Comparison of ENCODE assay signal across 23 mouse cellular contexts in the genomic region with DNA sequence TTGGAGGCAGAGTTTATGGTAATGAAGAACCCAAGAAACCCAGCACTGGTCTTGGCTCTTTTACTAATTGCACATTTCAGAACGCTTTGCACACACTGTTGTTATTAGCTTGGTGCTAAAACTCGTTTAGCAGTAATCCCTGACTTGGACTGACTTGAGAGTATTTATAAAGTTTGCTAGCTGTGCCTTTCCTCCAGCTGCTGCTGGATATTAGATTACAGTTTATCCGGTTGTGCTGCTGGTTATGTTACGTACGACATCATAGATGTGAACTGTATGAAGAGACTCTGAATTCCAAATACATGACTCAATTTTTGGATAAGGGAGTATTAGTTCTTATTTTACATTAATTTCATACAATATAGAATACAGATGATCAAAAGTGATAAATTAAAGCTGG. TPM values are rescaled to one million over a fixed set of nuclear protein-coding genes. Genes with fewer than 3 reads are reported as not detected.
DNase-seq lines count a peak whose midpoint lies in the region; ATAC-seq and TF ChIP-seq lines count a peak whose summit lies in the region.
"Had no signal": no experiment of that assay in that cellular context is flagged by ENCODE, and none has a peak within 500 bp of the region (broad histone marks: within the 10 kb centered on the region; RNA-seq: fewer than 3 reads in every experiment).

No protein-coding gene starts in this region.

- 74% methylated on average over 5 of the region's 5 CpGs for WGBS in embryonic facial prominence, embryonic 14.5 days
- 95% methylated on average over 5 of the region's 5 CpGs for WGBS in embryonic facial prominence, embryonic 10.5 days

- H3K36me3 ChIP-seq in embryonic facial prominence, embryonic 14.5 days (ENCODE audit: control insufficient read depth, insufficient read depth, low read length) = peaks cover 93% of the 10 kb centered on the region
- H3K36me3 ChIP-seq in embryonic facial prominence, embryonic 10.5 days (replicated peaks) = peaks cover 99% of the 10 kb centered on the region

- no peaks in the 10 kb centered on the region for H3K9me3 ChIP-seq in embryonic facial prominence, embryonic 14.5 days (ENCODE audit: control insufficient read depth, low read length)
- H3K9me3 ChIP-seq in embryonic facial prominence, embryonic 10.5 days = no peaks in the 10 kb centered on the region
- H3K9me3 ChIP-seq: embryonic facial prominence, embryonic 13.5 days; forebrain, embryonic 13.5 days; forebrain, embryonic 15.5 days; G1E had no signal

- TF ChIP-seq CTCF in gastrocnemius, adult 2 months (IDR thresholded peaks at IDR 0.05) = no peak

- H3K27me3 ChIP-seq in embryonic facial prominence, embryonic 14.5 days (replicated peaks; ENCODE audit: control insufficient read depth, insufficient read depth, low read length) = no peaks in the 10 kb centered on the region
- no peaks in the 10 kb centered on the region for H3K27me3 ChIP-seq in embryonic facial prominence, embryonic 10.5 days (replicated peaks; ENCODE audit: low read depth, poor library complexity, severe bottlenecking)
- H3K27me3 ChIP-seq: CH12.LX; embryonic facial prominence, embryonic 13.5 days; forebrain, embryonic 13.5 days; forebrain, embryonic 15.5 days; Patski had no signal

- no peak overlapping the region for H3K9ac ChIP-seq in embryonic facial prominence, embryonic 14.5 days (ENCODE audit: low read depth, low read length)
- H3K9ac ChIP-seq: embryonic facial prominence, embryonic 13.5 days; forebrain, embryonic 13.5 days; forebrain, embryonic 15.5 days; forebrain, postnatal 0 days had no signal

- peak; percentile 55 for DNase-seq in embryonic facial prominence, embryonic 14.5 days (ENCODE audit: low spot score)
- DNase-seq in embryonic facial prominence, embryonic 10.5 days (ENCODE audit: low spot score) = no peak
- no peak for DNase-seq in gastrocnemius, adult 2 months
- DNase-seq in gastrocnemius, adult 8-10 months (ENCODE audit: low spot score in 2 of 2) = no peak
- no peak for DNase-seq in ovary, postnatal 36 days (ENCODE audit: low spot score)
- DNase-seq: adrenal gland, adult 8-10 months; adrenal gland, postnatal 14 days; adrenal gland, postnatal 36 days; B cell, adult 2 months; cerebellum, adult 11-12 months; cerebellum, adult 2 months; cerebellum, adult 9-10 months; cerebellum, postnatal 10 days; cerebellum, postnatal 25 days; forebrain, postnatal 0 days had no signal

- no peak overlapping the region for H3K27ac ChIP-seq in embryonic facial prominence, embryonic 14.5 days (replicated peaks; ENCODE audit: low read depth, low read length)
- H3K27ac ChIP-seq in embryonic facial prominence, embryonic 10.5 days (replicated peaks) = no peak overlapping the region
- H3K27ac ChIP-seq in gastrocnemius, adult 2 months = peak overlapping the region; percentile 88
- H3K27ac ChIP-seq: embryonic facial prominence, embryonic 13.5 days; forebrain, embryonic 13.5 days; forebrain, embryonic 15.5 days had no signal

- intact Hi-C loops in gastrocnemius, adult 2 months (cut with DNase I) = loop anchor here (2.0 kb wide), 1 partner anchor 27 kb away; no protein-coding TSS in a partner anchor

- no peaks in the 10 kb centered on the region for H3K4me1 ChIP-seq in embryonic facial prominence, embryonic 14.5 days (ENCODE audit: control insufficient read depth, insufficient read depth, low read length)
- H3K4me1 ChIP-seq in embryonic facial prominence, embryonic 10.5 days = no peaks in the 10 kb centered on the region
- H3K4me1 ChIP-seq: embryonic facial prominence, embryonic 13.5 days; forebrain, embryonic 13.5 days; forebrain, embryonic 15.5 days had no signal

- H3K4me3 ChIP-seq in embryonic facial prominence, embryonic 14.5 days (ENCODE audit: low read depth, low read length) = no peak overlapping the region
- H3K4me3 ChIP-seq in embryonic facial prominence, embryonic 10.5 days = no peak overlapping the region
- no peak overlapping the region; the same call in 1 of the 2 replicates for H3K4me3 ChIP-seq in gastrocnemius, adult 2 months
- H3K4me3 ChIP-seq: embryonic facial prominence, embryonic 13.5 days; forebrain, embryonic 13.5 days; forebrain, embryonic 15.5 days had no signal

- peak; percentile 41; the same call in 1 of the 2 replicates for ATAC-seq in embryonic facial prominence, embryonic 14.5 days (ENCODE audit: low read depth)
- ATAC-seq: activated CD4-positive, CD25-positive, alpha-beta regulatory T cell, adult 4 months; CD4-positive, CD25-positive, alpha-beta regulatory T cell, adult 4 months; forebrain, embryonic 13.5 days; forebrain, embryonic 15.5 days; forebrain, postnatal 0 days; Patski had no signal

- no peak overlapping the region for H3K4me2 ChIP-seq in embryonic facial prominence, embryonic 14.5 days (ENCODE audit: low read depth, low read length)
- H3K4me2 ChIP-seq: embryonic facial prominence, embryonic 13.5 days; forebrain, embryonic 13.5 days; forebrain, embryonic 15.5 days had no signal

RNA-seq across cellular contexts. Expression of gene Dpp8, which starts 17.2 kb away (rescaled TPM):
- polyA plus RNA-seq in embryonic facial prominence, embryonic 14.5 days (2014; fragmentation: Nextera tagmentation; extraction: Ambion mirVana) = 31.7 and 32.2 TPM in 2 replicates
- polyA plus RNA-seq in embryonic facial prominence, embryonic 10.5 days (2016; fragmentation: Nextera tagmentation; extraction: Ambion mirVana) = 37.8 and 37.9 TPM in 2 replicates
- 100 to 1,000 TPM in 1 of 2 experiments, 10 to 100 TPM in 1; 95.9 to 112 TPM for total RNA-seq in gastrocnemius, adult 2 months (2021)
- total RNA-seq in gastrocnemius, adult 8-10 months (2022) = 100 to 1,000 TPM in 3 of 4 experiments, 10 to 100 TPM in 1; 96.7 to 118 (median 110) TPM

RNA-seq across cellular contexts. Expression of gene Hacd3, which starts 27.9 kb away (rescaled TPM):
- 37.9 and 41.5 TPM in 2 replicates for polyA plus RNA-seq in embryonic facial prominence, embryonic 14.5 days (2014; fragmentation: Nextera tagmentation; extraction: Ambion mirVana)
- 104 and 105 TPM in 2 replicates for polyA plus RNA-seq in embryonic facial prominence, embryonic 10.5 days (2016; fragmentation: Nextera tagmentation; extraction: Ambion mirVana)
- total RNA-seq in gastrocnemius, adult 2 months (2021) = 10 to 100 TPM in 1 of 2 experiments, 1 to 10 TPM in 1; 9.0 to 10.8 TPM
- total RNA-seq in gastrocnemius, adult 8-10 months (2022) = 10 to 100 TPM in 2 of 4 experiments, 1 to 10 TPM in 2; 6.3 to 11.2 (median 10.0) TPM

RNA-seq across cellular contexts. Expression of gene Igdcc4, which starts 51.9 kb away (rescaled TPM):
- 55.6 and 58.5 TPM in 2 replicates for polyA plus RNA-seq in embryonic facial prominence, embryonic 14.5 days (2014; fragmentation: Nextera tagmentation; extraction: Ambion mirVana)
- 9.7 and 11.5 TPM in 2 replicates for polyA plus RNA-seq in embryonic facial prominence, embryonic 10.5 days (2016; fragmentation: Nextera tagmentation; extraction: Ambion mirVana)
- 10 to 100 TPM; 22.1 to 34.4 TPM for total RNA-seq in gastrocnemius, adult 2 months (2021)
- total RNA-seq in gastrocnemius, adult 8-10 months (2022) = 10 to 100 TPM; 28.1 to 32.6 (median 30.4) TPM
- polyA plus RNA-seq: G1E had no signal
